Mouse (Mus musculus) MEL (cell line): Measurements from ENCODE around the gene Tlcd2. TPM values are rescaled to one million over a fixed set of nuclear protein-coding genes. Genes with fewer than 3 reads are reported as not detected.

Experiments
- DNase-seq: peaks from one replicate; pipeline ENCODE4 v3.0.0; 2011; ENCODE audit warnings: low read depth, low spot score
- H3K27ac ChIP-seq: 2 replicates; pipeline ENCODE4 v1.5.1; 2012; ENCODE audit warnings: low read depth, mild to moderate bottlenecking, control low read depth, low read length, moderate library complexity; ENCODE audit not compliant: control insufficient read depth
- H3K27me3 ChIP-seq, 2 experiments: fragments of 150-350 bp in 1 of 2; sonication (generic) in 1 of 2; 2 replicates each; pipeline ENCODE4 v1.6.1; 2012; ENCODE audit warnings: low read length in 2 of 2, mild to moderate bottlenecking in 2 of 2, improper control_type of control experiment in 1 of 2, moderate library complexity in 1 of 2; ENCODE audit not compliant: insufficient read depth in 2 of 2, control insufficient read depth in 1 of 2
- H3K36me3 ChIP-seq, 2 experiments: 2 replicates each; pipeline ENCODE4 v1.6.1; 2012 to 2014; ENCODE audit warnings: low read length in 2 of 2, improper control_type of control experiment in 1 of 2, inconsistent platforms in 1 of 2, mild to moderate bottlenecking in 1 of 2; ENCODE audit not compliant: insufficient read depth in 2 of 2, control insufficient read depth in 1 of 2
- H3K4me1 ChIP-seq, 2 experiments: fragments of 150-350 bp in 1 of 2; sonication (generic) in 1 of 2; 2 replicates each; pipeline ENCODE4 v1.6.1; 2012; ENCODE audit warnings: low read length in 2 of 2, improper control_type of control experiment in 1 of 2, mild to moderate bottlenecking in 1 of 2; ENCODE audit not compliant: insufficient read depth in 2 of 2, control insufficient read depth in 1 of 2
- H3K4me3 ChIP-seq, 2 experiments: fragments of 150-350 bp in 1 of 2; sonication (generic) in 1 of 2; 2 replicates each; pipeline ENCODE4 v1.5.1; 2012; ENCODE audit warnings: low read depth in 2 of 2, low read length in 2 of 2, mild to moderate bottlenecking in 2 of 2, moderate library complexity in 2 of 2, control low read depth in 1 of 2, improper control_type of control experiment in 1 of 2; ENCODE audit not compliant: control insufficient read depth in 1 of 2, insufficient read depth in 1 of 2
- H3K79me2 ChIP-seq: 2 replicates; pipeline ENCODE4 v1.6.1; 2012; ENCODE audit warnings: mild to moderate bottlenecking, low read length, moderate library complexity; ENCODE audit not compliant: control insufficient read depth, poor library complexity, insufficient read depth
- H3K9ac ChIP-seq: 2 replicates; pipeline ENCODE4 v1.6.1; 2012; ENCODE audit warnings: low read depth, mild to moderate bottlenecking, control low read depth, low read length, moderate library complexity; ENCODE audit not compliant: control insufficient read depth, poor library complexity, severe bottlenecking
- H3K9me3 ChIP-seq: fragments of 150-350 bp; sonication (generic); replicated peaks from 2 replicates; pipeline ENCODE4 v1.6.1; 2012; ENCODE audit warnings: mild to moderate bottlenecking, low read length, improper control_type of control experiment, moderate library complexity; ENCODE audit not compliant: insufficient read depth
- CHD2 ChIP-seq: IDR thresholded peaks from 2 replicates; pipeline ENCODE4 v1.6.1; 2011; ENCODE audit warnings: low read length, improper control_type of control experiment
- CTCF ChIP-seq, 3 experiments: IDR thresholded peaks in 2 of 3; conservative IDR thresholded peaks in 1 of 3; 2 replicates each; pipeline ENCODE4 v1.5.1; 2011 to 2012; ENCODE audit warnings: low read length in 3 of 3, low read depth in 2 of 3, mild to moderate bottlenecking in 2 of 3, improper control_type of control experiment in 1 of 3, inconsistent platforms in 1 of 3, mixed read lengths in 1 of 3, moderate library complexity in 1 of 3; ENCODE audit not compliant: control insufficient read depth in 1 of 3, insufficient read depth in 1 of 3, poor library complexity in 1 of 3, severe bottlenecking in 1 of 3
- EP300 ChIP-seq, 2 experiments: IDR thresholded peaks; 2 replicates each; pipeline ENCODE4 v1.6.1; 2011; ENCODE audit warnings: improper control_type of control experiment in 2 of 2, low read length in 2 of 2, low read depth in 1 of 2, mild to moderate bottlenecking in 1 of 2
- ETS1 ChIP-seq: IDR thresholded peaks from 2 replicates; pipeline ENCODE4 v1.6.1; 2012; ENCODE audit warnings: low read depth, mild to moderate bottlenecking, inconsistent platforms, low read length, improper control_type of control experiment, moderate library complexity
- GATA1 ChIP-seq: IDR thresholded peaks from 2 replicates; pipeline ENCODE4 v1.6.1; 2011; ENCODE audit warnings: low read depth, low read length, improper control_type of control experiment
- HCFC1 ChIP-seq: IDR thresholded peaks from 2 replicates; pipeline ENCODE4 v1.6.1; 2012; ENCODE audit warnings: low read depth, mild to moderate bottlenecking, inconsistent platforms, low read length, improper control_type of control experiment, moderate library complexity
- JUND ChIP-seq: IDR thresholded peaks from 2 replicates; pipeline ENCODE4 v1.6.1; 2011; ENCODE audit warnings: low read depth, mild to moderate bottlenecking, improper control_type of control experiment, low read length
- MXI1 ChIP-seq: IDR thresholded peaks from 2 replicates; pipeline ENCODE4 v1.6.1; 2011; ENCODE audit warnings: mild to moderate bottlenecking, low read depth, low read length, improper control_type of control experiment
- MYB ChIP-seq: IDR thresholded peaks from 2 replicates; pipeline ENCODE4 v1.6.1; 2011; ENCODE audit warnings: mild to moderate bottlenecking, low read depth, low read length, improper control_type of control experiment
- MYC ChIP-seq: IDR thresholded peaks from 2 replicates; pipeline ENCODE4 v1.6.1; 2011; ENCODE audit warnings: low read depth, mild to moderate bottlenecking, low read length, improper control_type of control experiment, moderate library complexity
- NRF1 ChIP-seq: IDR thresholded peaks from 2 replicates; pipeline ENCODE4 v1.6.1; 2014; ENCODE audit warnings: low read depth, mild to moderate bottlenecking, inconsistent platforms, low read length, improper control_type of control experiment, moderate library complexity; ENCODE audit not compliant: poor library complexity, insufficient read depth, severe bottlenecking
- POLR2AphosphoS5 ChIP-seq: IDR thresholded peaks from 2 replicates; pipeline ENCODE4 v1.6.1; 2012; ENCODE audit warnings: low read depth, borderline replicate concordance, mild to moderate bottlenecking, inconsistent platforms, low read length, moderate library complexity, mixed read lengths
- SIN3A ChIP-seq: IDR thresholded peaks from 2 replicates; pipeline ENCODE4 v1.6.1; 2012; ENCODE audit warnings: low read length, improper control_type of control experiment, inconsistent platforms
- SMC3 ChIP-seq: IDR thresholded peaks from 2 replicates; pipeline ENCODE4 v1.6.1; 2011; ENCODE audit warnings: low read depth, low read length, improper control_type of control experiment
- TAL1 ChIP-seq: IDR thresholded peaks from 2 replicates; pipeline ENCODE4 v1.6.1; 2012; ENCODE audit warnings: mild to moderate bottlenecking, inconsistent platforms, low read length, moderate library complexity, mixed read lengths
- TCF12 ChIP-seq: IDR thresholded peaks from 2 replicates; pipeline ENCODE4 v1.6.1; 2014; ENCODE audit warnings: low read depth, mild to moderate bottlenecking, inconsistent platforms, low read length, improper control_type of control experiment, moderate library complexity
- UBTF ChIP-seq: IDR thresholded peaks from 2 replicates; pipeline ENCODE4 v1.6.1; 2012; ENCODE audit warnings: low read depth, mild to moderate bottlenecking, inconsistent platforms, low read length, improper control_type of control experiment, moderate library complexity, borderline replicate concordance; ENCODE audit not compliant: insufficient read depth
- USF1 ChIP-seq: IDR thresholded peaks from 2 replicates; pipeline ENCODE4 v1.6.1; 2014; ENCODE audit warnings: low read depth, mild to moderate bottlenecking, inconsistent platforms, low read length, improper control_type of control experiment, moderate library complexity
- USF2 ChIP-seq, 2 experiments: IDR thresholded peaks; 2 replicates each; pipeline ENCODE4 v1.6.1; 2011 to 2012; ENCODE audit warnings: improper control_type of control experiment in 2 of 2, low read length in 2 of 2, borderline replicate concordance in 1 of 2, inconsistent platforms in 1 of 2, low read depth in 1 of 2, mild to moderate bottlenecking in 1 of 2; ENCODE audit not compliant: insufficient read depth in 1 of 2
- ZNF384 ChIP-seq: IDR thresholded peaks from 2 replicates; pipeline ENCODE4 v1.6.1; 2012; ENCODE audit warnings: low read depth, mild to moderate bottlenecking, inconsistent platforms, low read length, improper control_type of control experiment
- polyA plus RNA-seq, 2 experiments: library from polyadenylated mRNA; stranded (reverse) in 1 of 2; unstranded in 1 of 2; fragments of >175 nt in 1 of 2; fragments of >200 nt in 1 of 2; gene quantifications; 2 replicates each; pipeline versions ENCODE4 v1.2.1 to v1.2.4; 2012; ENCODE audit warnings: low replicate concordance in 2 of 2, low read depth in 1 of 2; ENCODE audit not compliant: insufficient read length in 2 of 2, insufficient read depth in 1 of 2, missing spikeins in 1 of 2
- total RNA-seq: library from RNA; depleted of rRNA; stranded (reverse); fragments of 300-350 nt; gene quantifications from 2 replicates; pipeline ENCODE4 v1.2.3, GENCODE M21; 2012

Tlcd2 gene
- total and polyA plus RNA-seq, 3 experiments: 0.50 to 0.86 TPM; not detected in 1

DNA sequence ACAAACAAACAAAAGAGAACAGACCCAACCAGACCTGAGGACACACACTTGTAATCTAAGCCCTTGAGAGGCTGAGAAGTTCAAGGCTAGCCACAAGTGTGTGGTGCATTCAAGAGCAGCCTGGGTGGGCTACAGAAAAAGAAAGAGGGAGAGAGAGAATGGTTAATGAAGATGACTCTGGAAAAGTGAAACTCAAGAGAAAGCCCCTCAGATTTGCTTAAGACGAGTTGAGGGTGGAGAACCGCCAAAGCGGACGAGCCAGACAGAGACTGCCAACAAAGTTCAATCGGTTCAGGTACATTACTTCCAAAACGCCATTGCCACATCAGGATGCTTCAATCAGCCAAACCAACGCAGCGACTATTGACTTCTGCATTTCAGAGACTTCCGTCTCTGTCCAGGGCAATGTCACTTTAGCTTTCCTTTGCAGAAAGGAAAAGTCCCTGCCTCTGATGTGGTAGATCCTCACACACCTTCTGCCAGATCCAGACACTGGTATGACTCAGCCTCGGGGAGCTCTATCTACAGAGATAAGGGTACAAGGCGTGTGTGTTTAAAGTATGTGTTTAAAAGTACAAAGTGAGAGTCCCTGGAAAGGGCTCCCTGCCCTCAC, 11.1 kb downstream of the Tlcd2 start (continued):
- 0 out of 2 replicates have a peak, but pooled peaks have one; percentile 10 for TF ChIP-seq TAL1
- TF ChIP-seq CHD2: no peak
- TF ChIP-seq ETS1: peak; percentile 83
- no peak for TF ChIP-seq POLR2AphosphoS5
- TF ChIP-seq MXI1: peak; percentile 60; the same call in 1 of the 2 replicates
- no peak for TF ChIP-seq UBTF
- no peak for TF ChIP-seq MYB
- 0 out of 2 replicates have a peak, but pooled peaks have one; percentile 6 for TF ChIP-seq SMC3
- TF ChIP-seq USF2 (IDR thresholded peaks at IDR 0.05; ENCODE audit: borderline replicate concordance in 1 of 2, insufficient read depth in 1 of 2, low read depth in 1 of 2, low read length in 2 of 2): no peak

DNA sequence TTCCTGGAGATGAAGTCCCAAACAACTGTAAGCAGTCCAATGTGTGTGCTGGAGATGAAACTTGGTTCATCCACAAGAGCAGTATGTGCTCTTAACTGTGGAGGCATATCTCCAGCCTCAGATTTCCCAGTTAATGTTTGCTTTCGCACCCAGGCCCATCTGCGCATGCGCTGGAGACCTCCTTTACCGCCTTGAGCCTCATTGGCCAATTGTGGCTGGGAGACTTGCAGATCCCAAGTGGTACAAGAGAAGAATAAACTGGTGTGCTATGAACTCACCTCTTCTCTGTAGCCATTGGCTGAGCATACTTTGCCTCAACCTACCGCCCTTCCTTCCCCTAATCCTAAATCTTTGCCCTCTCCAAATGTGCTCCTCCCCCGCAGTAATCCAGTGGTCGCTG, 11.9 kb downstream of the Tlcd2 start:
- H3K4me3 ChIP-seq: no peak overlapping the region
- H3K9ac ChIP-seq: no peak overlapping the region
- peaks cover 3 to 20% of the 10 kb centered on the region in 2 experiments for H3K4me1 ChIP-seq
- H3K9me3 ChIP-seq: no peaks in the 10 kb centered on the region
- H3K27me3 ChIP-seq: no peaks in the 10 kb centered on the region
- DNase-seq: no peak
- H3K36me3 ChIP-seq: peaks cover 0 to 16% of the 10 kb centered on the region in 2 experiments; a peak in 2 of 4 replicates
- H3K79me2 ChIP-seq: no peaks in the 10 kb centered on the region
- TF ChIP-seq ZNF384 (no peak), SMC3 (no peak), MYC (no peak), POLR2AphosphoS5 (no peak), TCF12 (no peak), CTCF (IDR thresholded peaks at IDR 0.05 in 2 of 3, conservative IDR thresholded peaks at IDR 0.05 in 1 of 3; ENCODE audit: control insufficient read depth in 1 of 3, insufficient read depth in 1 of 3, low read depth in 2 of 3, low read length in 3 of 3, poor library complexity in 1 of 3, severe bottlenecking in 1 of 3) (no peak), EP300 (IDR thresholded peaks at IDR 0.05; ENCODE audit: low read depth in 1 of 2, low read length in 2 of 2) (no peak), USF2 (IDR thresholded peaks at IDR 0.05; ENCODE audit: borderline replicate concordance in 1 of 2, insufficient read depth in 1 of 2, low read depth in 1 of 2, low read length in 2 of 2) (no peak), SIN3A (no peak), HCFC1 (no peak), NRF1 (no peak), TAL1 (no peak), USF1 (no peak), GATA1 (no peak), JUND (no peak)
- H3K27ac ChIP-seq: no peak overlapping the region
